In genomic region chr6:103781058-103781457, GRCm38 (mm10) we compare ENCODE assay signal across 15 mouse cellular contexts.
"Had no signal": no experiment of that assay in that cellular context is flagged by ENCODE, and none has a peak within 500 bp of the region (broad histone marks: within the 10 kb centered on the region; RNA-seq: fewer than 3 reads in every experiment).

No protein-coding gene starts in this region.

- ATAC-seq: intestine, postnatal 0 days; liver, embryonic 12.5 days had no signal

- H3K4me2 ChIP-seq: limb, embryonic 15.5 days; liver, embryonic 12.5 days; lung, embryonic 14.5 days; midbrain, embryonic 12.5 days; stomach, embryonic 15.5 days had no signal

- H3K27ac ChIP-seq: left cerebral cortex, adult 2 months; limb, embryonic 15.5 days; liver, embryonic 12.5 days; macrophage; midbrain, embryonic 12.5 days; stomach, embryonic 15.5 days had no signal

- DNase-seq: kidney, adult 8-10 months; kidney, postnatal 25 days; lung, embryonic 14.5 days; lung, postnatal 10 days; right cerebral cortex, postnatal 14 days; thymus, adult 2 months; thymus, postnatal 25 days had no signal

- H3K4me3 ChIP-seq: left cerebral cortex, adult 2 months; limb, embryonic 15.5 days; liver, embryonic 12.5 days; megakaryocyte, embryonic 14.5 days; midbrain, embryonic 12.5 days; stomach, embryonic 15.5 days had no signal

- H3K4me1 ChIP-seq: limb, embryonic 15.5 days; liver, embryonic 12.5 days; megakaryocyte, embryonic 14.5 days; midbrain, embryonic 12.5 days; stomach, embryonic 15.5 days had no signal

- H3K27me3 ChIP-seq: limb, embryonic 15.5 days; liver, embryonic 12.5 days; megakaryocyte, embryonic 14.5 days; midbrain, embryonic 12.5 days; stomach, embryonic 15.5 days had no signal

- H3K36me3 ChIP-seq: limb, embryonic 15.5 days; liver, embryonic 12.5 days; midbrain, embryonic 12.5 days; stomach, embryonic 15.5 days had no signal

- H3K9me3 ChIP-seq: limb, embryonic 15.5 days; liver, embryonic 12.5 days; megakaryocyte, embryonic 14.5 days; midbrain, embryonic 12.5 days; stomach, embryonic 15.5 days had no signal

- H3K9ac ChIP-seq: limb, embryonic 15.5 days; liver, embryonic 12.5 days; lung, embryonic 14.5 days; midbrain, embryonic 12.5 days; stomach, embryonic 15.5 days had no signal
